ENCODE assay signal across 11 mouse cellular contexts in genomic region chr2:47295546-47295945, GRCm38 (mm10).
DNase-seq lines count a peak whose midpoint lies in the region; ATAC-seq lines count a peak whose summit lies in the region.
"Had no signal": no experiment of that assay in that cellular context is flagged by ENCODE, and none has a peak within 500 bp of the region (broad histone marks: within the 10 kb centered on the region; RNA-seq: fewer than 3 reads in every experiment).

No protein-coding gene starts in this region.

- no peak overlapping the region for H3K4me2 ChIP-seq in embryonic facial prominence, embryonic 11.5 days (ENCODE audit: low read depth, low read length)
- H3K4me2 ChIP-seq in midbrain, embryonic 14.5 days (ENCODE audit: low read length) = no peak overlapping the region
- H3K4me2 ChIP-seq in midbrain, embryonic 13.5 days (replicated peaks) = no peak overlapping the region
- H3K4me2 ChIP-seq: midbrain, embryonic 12.5 days had no signal

- no peak overlapping the region for H3K27ac ChIP-seq in embryonic facial prominence, embryonic 11.5 days (replicated peaks; ENCODE audit: low read depth, low read length)
- H3K27ac ChIP-seq in embryonic facial prominence, embryonic 10.5 days (replicated peaks) = no peak overlapping the region
- H3K27ac ChIP-seq in midbrain, embryonic 14.5 days (replicated peaks; ENCODE audit: low read depth, low read length) = no peak overlapping the region
- H3K27ac ChIP-seq in midbrain, embryonic 13.5 days = no peak overlapping the region
- H3K27ac ChIP-seq: hindbrain, embryonic 10.5 days; midbrain, embryonic 12.5 days had no signal

- H3K9me3 ChIP-seq in embryonic facial prominence, embryonic 11.5 days (replicated peaks; ENCODE audit: control insufficient read depth, low read length) = no peaks in the 10 kb centered on the region
- no peaks in the 10 kb centered on the region for H3K9me3 ChIP-seq in embryonic facial prominence, embryonic 10.5 days
- H3K9me3 ChIP-seq in midbrain, embryonic 14.5 days (ENCODE audit: control insufficient read depth, low read length) = no peaks in the 10 kb centered on the region
- H3K9me3 ChIP-seq in midbrain, embryonic 13.5 days = no peaks in the 10 kb centered on the region
- H3K9me3 ChIP-seq: hindbrain, embryonic 10.5 days; midbrain, embryonic 12.5 days had no signal

- no peaks in the 10 kb centered on the region for H3K27me3 ChIP-seq in embryonic facial prominence, embryonic 11.5 days (ENCODE audit: control insufficient read depth, insufficient read depth, low read length)
- H3K27me3 ChIP-seq in embryonic facial prominence, embryonic 10.5 days (replicated peaks; ENCODE audit: low read depth, poor library complexity, severe bottlenecking) = no peaks in the 10 kb centered on the region
- H3K27me3 ChIP-seq in midbrain, embryonic 14.5 days (ENCODE audit: control insufficient read depth, insufficient read depth, low read length) = no peaks in the 10 kb centered on the region
- no peaks in the 10 kb centered on the region for H3K27me3 ChIP-seq in midbrain, embryonic 13.5 days
- H3K27me3 ChIP-seq: midbrain, embryonic 12.5 days had no signal

- 50% methylated on average over 3 of the region's 3 CpGs for WGBS in embryonic facial prominence, embryonic 11.5 days
- 53% methylated on average over 3 of the region's 3 CpGs for WGBS in embryonic facial prominence, embryonic 10.5 days
- 42% methylated on average over 3 of the region's 3 CpGs for WGBS in midbrain, embryonic 14.5 days
- WGBS in midbrain, embryonic 13.5 days = 43% methylated on average over 3 of the region's 3 CpGs

- DNase-seq in embryonic facial prominence, embryonic 11.5 days (ENCODE audit: low spot score) = peak; percentile 35
- no peak for DNase-seq in embryonic facial prominence, embryonic 10.5 days (ENCODE audit: low spot score)
- peak; percentile 1 for DNase-seq in kidney, postnatal 14 days
- no peak for DNase-seq in kidney, postnatal 10 days
- peak; percentile 80 for DNase-seq in midbrain, embryonic 14.5 days
- peak; percentile 32 for DNase-seq in telencephalon, adult 2 months (ENCODE audit: low read depth, low spot score)
- no peak for DNase-seq in spleen, postnatal 4 days (ENCODE audit: low spot score in 2 of 2)
- DNase-seq: cerebellum, adult 18-20 months had no signal

- H3K4me3 ChIP-seq in embryonic facial prominence, embryonic 11.5 days (ENCODE audit: low read depth, low read length) = no peak overlapping the region
- no peak overlapping the region for H3K4me3 ChIP-seq in embryonic facial prominence, embryonic 10.5 days
- no peak overlapping the region for H3K4me3 ChIP-seq in midbrain, embryonic 14.5 days (replicated peaks; ENCODE audit: low read depth, low read length)
- H3K4me3 ChIP-seq in midbrain, embryonic 13.5 days (replicated peaks) = no peak overlapping the region
- H3K4me3 ChIP-seq: hindbrain, embryonic 10.5 days; midbrain, embryonic 12.5 days had no signal

- no peak overlapping the region for H3K9ac ChIP-seq in embryonic facial prominence, embryonic 11.5 days (replicated peaks; ENCODE audit: low read length)
- no peak overlapping the region for H3K9ac ChIP-seq in midbrain, embryonic 14.5 days (replicated peaks; ENCODE audit: low read length)
- H3K9ac ChIP-seq in midbrain, embryonic 13.5 days (replicated peaks) = no peak overlapping the region
- H3K9ac ChIP-seq: midbrain, embryonic 12.5 days had no signal

- no peaks in the 10 kb centered on the region for H3K36me3 ChIP-seq in embryonic facial prominence, embryonic 11.5 days (replicated peaks; ENCODE audit: control insufficient read depth, insufficient read depth, low read depth, low read length)
- H3K36me3 ChIP-seq in embryonic facial prominence, embryonic 10.5 days (replicated peaks) = no peaks in the 10 kb centered on the region
- H3K36me3 ChIP-seq in midbrain, embryonic 14.5 days (ENCODE audit: control insufficient read depth, insufficient read depth, low read length) = no peaks in the 10 kb centered on the region
- H3K36me3 ChIP-seq in midbrain, embryonic 13.5 days = no peaks in the 10 kb centered on the region
- H3K36me3 ChIP-seq: hindbrain, embryonic 10.5 days; midbrain, embryonic 12.5 days had no signal

- ATAC-seq in embryonic facial prominence, embryonic 11.5 days (replicated peaks; ENCODE audit: insufficient number of reproducible peaks, low FRiP score, low TSS enrichment, low read depth) = no peak
- ATAC-seq in midbrain, embryonic 14.5 days (ENCODE audit: low FRiP score, low TSS enrichment) = no peak
- ATAC-seq in midbrain, embryonic 13.5 days = no peak

- no peaks in the 10 kb centered on the region for H3K4me1 ChIP-seq in embryonic facial prominence, embryonic 11.5 days (ENCODE audit: control insufficient read depth, insufficient read depth, low read length)
- H3K4me1 ChIP-seq in embryonic facial prominence, embryonic 10.5 days = no peaks in the 10 kb centered on the region
- H3K4me1 ChIP-seq in midbrain, embryonic 14.5 days (ENCODE audit: control insufficient read depth, insufficient read depth, low read length) = no peaks in the 10 kb centered on the region
- H3K4me1 ChIP-seq in midbrain, embryonic 13.5 days (replicated peaks) = no peaks in the 10 kb centered on the region
- H3K4me1 ChIP-seq: hindbrain, embryonic 10.5 days; midbrain, embryonic 12.5 days had no signal

Comparison
In these comparisons a context has a peak if more than half of its experiments do, and no peak if none do; other contexts are left out.
1. DNase-seq: peak in embryonic facial prominence, embryonic 11.5 days (single experiment), kidney, postnatal 14 days (single experiment), midbrain, embryonic 14.5 days (single experiment) and telencephalon, adult 2 months (single experiment); none in embryonic facial prominence, embryonic 10.5 days (single experiment), kidney, postnatal 10 days (single experiment) and spleen, postnatal 4 days (0 of 2).